Mouse (Mus musculus) cortical plate, adult 2 months (tissue): ENCODE data around the gene Gdf7.

Experiments used
- CTCF ChIP-seq: fragments of 200-500 bp; IDR thresholded peaks from 2 replicates; pipeline ENCODE4 v1.5.1; 2011; ENCODE audit warnings: mild to moderate bottlenecking, control low read depth, low read length; ENCODE audit not compliant: insufficient read depth; ENCODE audit errors: extremely low read depth
- POLR2A ChIP-seq: fragments of 200-500 bp; IDR thresholded peaks from 2 replicates; pipeline ENCODE4 v1.6.1; 2011; ENCODE audit warnings: mild to moderate bottlenecking, low read length, control low read depth; ENCODE audit not compliant: insufficient read depth; ENCODE audit errors: extremely low read depth

GRCm38 (mm10) chr12:8291157-8291853 lies 10.4 kb downstream of the Gdf7 start:
- no peak for TF ChIP-seq CTCF
- TF ChIP-seq POLR2A = no peak
